Mouse (Mus musculus): ENCODE data around the gene Ubr1. TPM values are rescaled to one million over a fixed set of nuclear protein-coding genes. Genes with fewer than 3 reads are reported as not detected.

The Ubr1 gene
- polyA plus RNA-seq, 1 experiment from 2014 or later = 39.1 TPM

DNA sequence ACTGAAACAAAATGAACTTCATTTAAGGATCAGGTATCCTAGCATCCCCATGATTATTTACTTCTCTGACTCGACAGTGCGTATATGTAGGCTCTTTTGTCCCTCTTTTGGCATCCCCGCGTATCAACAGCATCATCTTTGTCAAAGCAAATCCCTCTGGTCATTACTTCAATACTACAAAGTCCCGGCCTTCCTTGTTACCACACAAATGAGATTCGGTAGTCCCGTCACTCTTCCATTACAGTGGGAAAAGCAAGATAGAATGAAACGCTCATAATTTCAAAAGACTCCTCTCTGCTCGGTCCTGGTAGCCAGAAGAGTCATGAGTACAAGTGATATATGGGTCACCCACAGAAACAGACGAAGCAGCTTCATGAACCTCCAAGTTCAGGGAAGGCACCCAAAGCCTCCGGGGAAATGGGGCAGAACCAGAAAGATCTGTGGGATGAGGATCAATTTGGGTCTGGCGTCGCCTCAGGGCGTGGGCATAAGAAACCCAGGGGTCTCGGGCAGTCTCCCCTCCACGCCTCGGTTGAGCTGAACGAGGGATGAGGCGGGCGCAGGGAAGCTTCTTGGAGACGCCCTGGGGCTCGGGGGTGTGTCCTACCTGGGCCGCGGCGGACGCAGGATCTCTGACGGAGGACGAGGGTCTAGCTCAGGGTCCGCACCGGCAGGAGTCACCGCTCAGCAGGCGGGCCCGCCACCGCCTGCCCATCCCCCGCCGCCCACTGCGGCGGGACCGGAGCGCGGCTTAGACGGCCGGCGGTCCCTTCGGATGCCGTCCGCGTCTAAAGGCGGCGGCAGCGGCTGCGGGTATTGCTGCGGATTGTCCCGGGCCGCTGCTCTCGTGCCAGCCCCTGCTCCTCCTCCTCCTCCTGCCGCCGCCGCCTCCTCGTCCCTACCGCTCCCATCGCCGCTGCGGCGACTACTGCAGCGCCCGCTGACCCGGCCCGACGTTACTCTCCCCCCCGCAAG, 120.8 kb downstream of the Ubr1 start, which contains the start of gene Cdan1:
TSS of gene Cdan1 (minus strand) at position 680 of the 975 bp plus-strand sequence.
- Histone ChIP-seq H3K36me3 (ENCODE audit: control insufficient read depth, insufficient read depth) (no peaks in the 10 kb centered on the region), H3K4me3 (replicated peaks; ENCODE audit: low read length) (peak within 1 kb of the TSS; percentile 99), H3K4me2 (ENCODE audit: low read length) (peak within 1 kb of the TSS; percentile 57), H3K9me3 (ENCODE audit: control insufficient read depth, low read length) (no peaks in the 10 kb centered on the region), H3K4me1 (replicated peaks; ENCODE audit: control insufficient read depth, insufficient read depth, low read length) (peaks cover 18% of the 10 kb centered on the region), H3K27ac (ENCODE audit: low read length) (peak within 1 kb of the TSS; percentile 79), H3K9ac (replicated peaks; ENCODE audit: low read depth, low read length) (peak within 1 kb of the TSS; percentile 90), H3K27me3 (replicated peaks; ENCODE audit: control insufficient read depth, insufficient read depth, low read length) (no peaks in the 10 kb centered on the region)
- peak; percentile 47 for ATAC-seq
- under 1% methylated on average over 56 of the region's 71 CpGs for WGBS

DNA sequence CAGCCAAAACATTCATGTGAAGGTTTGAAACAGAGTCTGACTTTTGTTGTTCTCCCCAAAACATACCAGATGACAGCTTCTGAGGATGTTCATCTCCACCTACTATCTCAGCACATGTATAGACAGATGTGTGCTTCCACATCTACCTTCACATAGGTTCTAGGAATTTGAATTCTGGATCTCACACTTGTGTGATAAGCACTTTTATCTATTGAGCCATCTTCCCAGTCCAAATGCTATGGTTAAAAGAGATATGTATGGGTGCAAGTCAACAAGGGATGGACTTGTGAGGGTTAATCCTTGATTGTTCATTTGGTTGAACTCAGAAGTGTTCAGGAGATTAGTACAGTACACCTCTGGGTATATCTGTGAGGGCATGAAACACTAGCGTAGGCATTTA, 125.2 kb downstream of the Ubr1 start:
- Histone ChIP-seq H3K9ac (replicated peaks; ENCODE audit: low read depth, low read length) (no peak overlapping the region), H3K9me3 (ENCODE audit: control insufficient read depth, low read length) (no peaks in the 10 kb centered on the region), H3K4me1 (replicated peaks; ENCODE audit: control insufficient read depth, insufficient read depth, low read length) (peaks cover 6% of the 10 kb centered on the region), H3K27ac (ENCODE audit: low read length) (no peak overlapping the region), H3K36me3 (ENCODE audit: control insufficient read depth, insufficient read depth) (no peaks in the 10 kb centered on the region), H3K4me3 (replicated peaks; ENCODE audit: low read length) (no peak overlapping the region), H3K4me2 (ENCODE audit: low read length) (no peak overlapping the region), H3K27me3 (replicated peaks; ENCODE audit: control insufficient read depth, insufficient read depth, low read length) (no peaks in the 10 kb centered on the region)
- WGBS = 97% methylated on average over 1 of the region's 1 CpGs
- no peak for ATAC-seq

DNA sequence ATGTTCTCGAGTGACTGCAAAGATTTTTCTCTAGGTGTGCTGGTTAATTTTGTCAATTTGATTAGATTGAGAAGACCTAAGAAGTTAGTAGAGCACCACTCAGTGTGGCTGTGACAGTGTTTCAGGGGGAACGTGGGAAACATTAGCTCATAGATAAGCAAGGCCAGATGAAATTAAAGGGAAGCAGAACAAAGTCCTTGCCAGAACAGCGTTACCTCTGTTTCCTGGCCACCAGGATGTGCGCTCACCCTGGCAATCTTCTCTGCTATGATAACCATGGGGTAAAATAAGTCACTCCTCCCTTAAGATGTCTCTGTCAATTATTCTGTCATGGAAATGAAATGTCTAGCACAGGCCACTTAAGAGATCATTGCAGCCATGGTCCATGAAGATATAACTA, 126.5 kb downstream of the Ubr1 start:
- ATAC-seq = no peak
- H3K9ac ChIP-seq (replicated peaks; ENCODE audit: low read depth, low read length) = no peak overlapping the region
- WGBS = 91% methylated on average over 4 of the region's 4 CpGs

DNA sequence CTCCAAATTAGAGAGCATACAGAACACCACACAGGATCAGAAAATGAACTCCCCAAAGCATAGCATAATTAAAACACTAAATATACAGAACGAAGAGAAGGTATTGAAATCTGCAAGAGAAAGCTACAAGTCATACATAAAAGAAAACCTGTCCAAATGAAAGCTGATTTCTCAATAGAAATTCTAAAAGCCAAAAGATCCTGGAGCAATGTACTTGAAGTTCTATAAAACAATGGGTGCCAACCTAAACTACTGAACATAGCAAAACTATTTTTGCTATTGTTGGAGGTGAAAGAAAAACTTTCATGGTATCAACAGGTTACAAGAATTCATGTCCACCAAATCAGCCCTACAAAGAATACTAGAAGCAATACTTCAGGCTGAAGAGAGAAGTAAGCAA, 129.3 kb downstream of the Ubr1 start:
- 63% methylated on average over 1 of the region's 1 CpGs for WGBS
- no peak overlapping the region for H3K27ac ChIP-seq (ENCODE audit: low read length)
- no peak overlapping the region for H3K4me3 ChIP-seq (replicated peaks; ENCODE audit: low read length)
- H3K36me3 ChIP-seq (ENCODE audit: control insufficient read depth, insufficient read depth) = no peaks in the 10 kb centered on the region
- no peak overlapping the region for H3K9ac ChIP-seq (replicated peaks; ENCODE audit: low read depth, low read length)
- ATAC-seq = no peak
- H3K4me2 ChIP-seq (ENCODE audit: low read length) = no peak overlapping the region
- H3K27me3 ChIP-seq (replicated peaks; ENCODE audit: control insufficient read depth, insufficient read depth, low read length) = no peaks in the 10 kb centered on the region
- no peaks in the 10 kb centered on the region for H3K4me1 ChIP-seq (replicated peaks; ENCODE audit: control insufficient read depth, insufficient read depth, low read length)
- no peaks in the 10 kb centered on the region for H3K9me3 ChIP-seq (ENCODE audit: control insufficient read depth, low read length)

More for the DNA sequence above, 126.5 kb downstream of the Ubr1 start:
- no peaks in the 10 kb centered on the region for H3K36me3 ChIP-seq (ENCODE audit: control insufficient read depth, insufficient read depth)
- H3K4me1 ChIP-seq (replicated peaks; ENCODE audit: control insufficient read depth, insufficient read depth, low read length) = peaks cover 6% of the 10 kb centered on the region
- no peaks in the 10 kb centered on the region for H3K9me3 ChIP-seq (ENCODE audit: control insufficient read depth, low read length)
- no peak overlapping the region for H3K27ac ChIP-seq (ENCODE audit: low read length)
- H3K27me3 ChIP-seq (replicated peaks; ENCODE audit: control insufficient read depth, insufficient read depth, low read length) = no peaks in the 10 kb centered on the region
- no peak overlapping the region for H3K4me3 ChIP-seq (replicated peaks; ENCODE audit: low read length)
- H3K4me2 ChIP-seq (ENCODE audit: low read length) = no peak overlapping the region

DNA sequence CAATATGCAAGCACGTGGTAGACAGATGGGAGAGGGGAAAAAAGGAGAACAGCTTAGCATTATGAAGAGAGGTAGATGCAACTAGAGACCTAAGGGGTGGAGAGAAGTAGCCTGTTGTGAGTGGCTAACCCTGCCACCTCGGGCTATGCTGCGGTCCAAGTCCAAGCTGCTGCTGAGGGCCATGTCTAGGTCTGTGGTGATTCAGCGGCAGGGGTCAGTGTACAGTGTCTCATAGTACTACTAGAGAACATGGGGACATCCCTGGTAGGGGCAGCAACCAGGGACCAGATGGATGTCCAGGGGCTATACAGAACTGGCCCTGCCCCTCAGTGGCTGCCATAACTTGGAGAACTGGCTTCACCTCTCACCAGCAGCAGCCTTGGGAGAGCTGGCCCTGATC, 135.3 kb downstream of the Ubr1 start:
- Histone ChIP-seq H3K36me3 (ENCODE audit: control insufficient read depth, insufficient read depth) (no peaks in the 10 kb centered on the region), H3K9ac (replicated peaks; ENCODE audit: low read depth, low read length) (no peak overlapping the region), H3K27me3 (replicated peaks; ENCODE audit: control insufficient read depth, insufficient read depth, low read length) (no peaks in the 10 kb centered on the region), H3K27ac (ENCODE audit: low read length) (no peak overlapping the region), H3K9me3 (ENCODE audit: control insufficient read depth, low read length) (no peaks in the 10 kb centered on the region), H3K4me2 (ENCODE audit: low read length) (no peak overlapping the region), H3K4me3 (replicated peaks; ENCODE audit: low read length) (no peak overlapping the region), H3K4me1 (replicated peaks; ENCODE audit: control insufficient read depth, insufficient read depth, low read length) (no peaks in the 10 kb centered on the region)
- no peak for ATAC-seq
- WGBS = 98% methylated on average over 4 of the region's 4 CpGs

DNA sequence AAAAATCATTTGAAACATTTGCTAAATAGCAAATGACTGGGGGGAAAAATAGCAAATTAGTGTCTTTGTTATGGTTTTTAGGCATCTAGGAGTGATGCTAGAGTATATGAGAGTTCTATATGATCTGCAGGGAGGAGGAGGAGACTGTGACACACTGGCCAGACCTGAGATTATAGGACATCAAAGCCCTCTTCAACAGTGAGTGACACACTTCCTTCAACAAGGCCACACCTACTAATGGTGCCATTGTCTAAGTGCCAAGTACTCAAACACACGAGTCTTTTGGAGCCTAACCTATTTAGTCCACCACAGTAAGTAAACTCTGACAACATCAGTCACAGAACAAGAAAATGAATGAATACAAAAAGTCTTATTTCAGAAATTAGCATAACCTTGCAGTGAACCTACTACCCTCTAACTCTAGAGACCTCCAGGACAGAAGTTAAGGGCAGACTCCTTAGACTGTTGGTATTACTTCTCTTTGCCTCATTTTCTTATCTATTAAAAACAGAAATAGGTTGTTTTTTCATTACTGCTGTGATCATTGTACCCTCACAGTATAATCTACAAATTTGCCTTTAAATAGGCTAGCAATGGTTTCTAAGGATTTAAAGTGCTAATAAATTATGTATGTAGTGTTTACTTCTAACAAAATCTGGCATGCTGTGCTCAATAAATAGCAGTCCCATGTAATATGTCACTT, 143.4 kb downstream of the Ubr1 start:
- no peaks in the 10 kb centered on the region for H3K36me3 ChIP-seq (ENCODE audit: control insufficient read depth, insufficient read depth)
- WGBS = 19% methylated on average over 1 of the region's 1 CpGs
- no peak overlapping the region for H3K27ac ChIP-seq (ENCODE audit: low read length)
- no peak for ATAC-seq
- no peak overlapping the region for H3K9ac ChIP-seq (replicated peaks; ENCODE audit: low read depth, low read length)
- H3K4me1 ChIP-seq (replicated peaks; ENCODE audit: control insufficient read depth, insufficient read depth, low read length) = no peaks in the 10 kb centered on the region
- no peaks in the 10 kb centered on the region for H3K27me3 ChIP-seq (replicated peaks; ENCODE audit: control insufficient read depth, insufficient read depth, low read length)
- H3K4me3 ChIP-seq (replicated peaks; ENCODE audit: low read length) = no peak overlapping the region
- no peak overlapping the region for H3K4me2 ChIP-seq (ENCODE audit: low read length)
- H3K9me3 ChIP-seq (ENCODE audit: control insufficient read depth, low read length) = no peaks in the 10 kb centered on the region

Small RNAs within 50 kb of the gene (microRNA-seq; reads per million reads assigned to microRNA genes)
- gene Gm44325 = not detected

Other genes with a start within 250 kb of the Ubr1 start
- 5.2 and 7.1 TPM in 2 replicates for gene Cdan1, start 120.6 kb downstream of the Ubr1 start, polyA plus RNA-seq (2015; fragmentation: Nextera tagmentation; extraction: Ambion mirVana)
- 11.9 and 12.5 TPM in 2 replicates for gene Ttbk2, start 120.1 kb downstream of the Ubr1 start, polyA plus RNA-seq (2015; fragmentation: Nextera tagmentation; extraction: Ambion mirVana)
- gene Tmem62, start 6.3 kb upstream of the Ubr1 start, polyA plus RNA-seq (2015; fragmentation: Nextera tagmentation; extraction: Ambion mirVana) = 8.5 and 10.4 TPM in 2 replicates
- gene Ccndbp1, start 37.7 kb upstream of the Ubr1 start, polyA plus RNA-seq (2015; fragmentation: Nextera tagmentation; extraction: Ambion mirVana) = 79.1 and 79.3 TPM in 2 replicates
- gene Epb42, start 66.4 kb upstream of the Ubr1 start, polyA plus RNA-seq (2015; fragmentation: Nextera tagmentation; extraction: Ambion mirVana) = 0.09 and 0.23 TPM in 2 replicates
- 0.09 TPM in 1 of 2 replicates, not detected in the other for gene Tgm5, start 115.1 kb upstream of the Ubr1 start, polyA plus RNA-seq (2015; fragmentation: Nextera tagmentation; extraction: Ambion mirVana)
- not detected in 2 replicates for gene Tgm7, start 139.1 kb upstream of the Ubr1 start, polyA plus RNA-seq (2015; fragmentation: Nextera tagmentation; extraction: Ambion mirVana)
- 36.1 and 37.1 TPM in 2 replicates for gene Adal, start 169.7 kb upstream of the Ubr1 start, polyA plus RNA-seq (2015; fragmentation: Nextera tagmentation; extraction: Ambion mirVana)
- gene Lcmt2, start 169.9 kb upstream of the Ubr1 start, polyA plus RNA-seq (2015; fragmentation: Nextera tagmentation; extraction: Ambion mirVana) = 23.5 and 23.9 TPM in 2 replicates
- 58.9 and 73.8 TPM in 2 replicates for gene Tubgcp4, start 199.9 kb upstream of the Ubr1 start, polyA plus RNA-seq (2015; fragmentation: Nextera tagmentation; extraction: Ambion mirVana)
- gene Zscan29, start 200.4 kb upstream of the Ubr1 start, polyA plus RNA-seq (2015; fragmentation: Nextera tagmentation; extraction: Ambion mirVana) = 9.3 and 11.5 TPM in 2 replicates

Measured in forebrain, embryonic 16.5 days (tissue).